Mouse (Mus musculus) brain, embryonic 14.5 days (tissue): ENCODE data around the gene Ascc1. TPM values are rescaled to one million over a fixed set of nuclear protein-coding genes. Genes with fewer than 3 reads are reported as not detected.
"Not testable (repeated sequence)": the region's sequence is repeated elsewhere in the genome, so short reads cannot be mapped to it uniquely, and the experiment has no call there.

Experiments
- DNase-seq: peaks from one replicate; pipeline ENCODE4 v3.0.0-alpha.2; 2011; ENCODE audit warnings: low read depth
- CTCF ChIP-seq: fragments of 200-500 bp; IDR thresholded peaks from 2 replicates; pipeline ENCODE4 v1.5.1; 2012; ENCODE audit warnings: inconsistent platforms, mild to moderate bottlenecking, moderate library complexity, borderline replicate concordance; ENCODE audit not compliant: insufficient read depth, insufficient read length; ENCODE audit errors: extremely low read depth
- POLR2A ChIP-seq: fragments of 200-500 bp; IDR thresholded peaks from 2 replicates; pipeline ENCODE4 v1.6.1; 2012; ENCODE audit warnings: mild to moderate bottlenecking, inconsistent platforms, borderline replicate concordance; ENCODE audit not compliant: poor library complexity, insufficient read depth, insufficient read length, severe bottlenecking; ENCODE audit errors: extremely low read depth
- polyA plus RNA-seq: library from polyadenylated mRNA; depleted of rRNA; stranded (reverse); fragments of >200 nt; gene quantifications from 2 replicates; pipeline ENCODE4 v1.2.3, GENCODE M21; 2012

The Ascc1 gene
- polyA plus RNA-seq, 1 experiment, result 36.3 TPM

DNA sequence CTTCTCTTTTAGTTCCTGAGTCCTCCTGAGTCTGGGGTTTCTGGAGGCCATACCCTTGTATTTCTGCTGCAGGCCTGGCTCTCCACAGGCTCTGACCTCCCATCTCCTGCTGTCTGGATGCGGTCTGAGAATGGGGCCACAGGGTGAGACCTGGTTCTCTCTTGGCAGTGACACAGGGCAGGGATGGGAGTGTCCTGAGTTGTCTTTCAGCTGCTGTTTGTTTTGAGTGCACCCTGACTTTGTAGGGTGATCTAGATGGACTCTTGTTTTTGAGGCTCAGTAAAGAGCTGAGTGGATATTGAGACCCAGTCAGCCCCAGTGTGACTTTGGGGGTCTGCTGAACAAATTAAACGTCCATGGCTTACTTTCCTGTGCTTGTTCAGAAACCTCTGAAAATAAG lies 24.2 kb upstream of the Ascc1 start:
- no peak for DNase-seq
- TF ChIP-seq POLR2A, result no peak
- TF ChIP-seq CTCF, result no peak

DNA sequence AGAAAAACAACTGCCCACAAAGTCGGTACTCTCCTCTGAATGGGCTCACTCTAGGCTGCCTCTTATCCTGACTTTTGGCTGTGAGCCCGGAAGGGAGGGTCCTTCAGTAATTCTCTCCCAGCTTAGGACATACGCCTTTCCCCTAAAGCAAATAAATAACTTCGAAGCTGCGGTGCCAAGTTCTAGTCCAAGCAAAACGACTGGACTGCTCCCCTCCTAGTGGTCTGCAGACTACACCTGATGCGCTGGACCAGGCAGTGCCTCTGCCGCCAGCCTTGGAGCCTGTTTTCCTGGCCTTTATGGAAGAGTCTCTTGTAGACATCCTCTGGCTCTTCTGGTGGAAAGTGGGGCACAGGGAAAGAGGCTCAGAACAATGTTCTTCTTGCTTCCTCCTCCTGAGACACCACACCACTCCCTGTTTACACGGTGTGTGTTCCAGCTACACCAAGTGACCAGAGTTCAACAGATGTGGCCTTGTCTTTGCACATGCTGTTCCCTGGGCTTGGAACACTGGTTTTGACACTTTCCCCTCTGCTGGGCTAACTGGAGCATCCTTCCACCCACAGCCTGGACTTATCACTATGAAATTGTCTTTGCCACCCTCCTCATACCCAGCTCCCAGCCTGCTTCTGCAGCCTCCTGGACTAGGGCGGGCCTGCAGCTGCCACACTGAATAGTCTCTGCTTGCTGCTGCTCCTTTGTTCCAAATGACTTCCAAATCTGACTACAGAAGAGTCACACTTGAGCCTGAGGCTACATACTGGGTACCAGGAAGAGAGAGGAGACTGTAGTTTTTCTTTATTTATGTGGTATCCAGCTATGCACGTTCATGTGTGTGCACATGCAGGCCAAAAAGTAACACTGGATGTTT lies 23.5 kb upstream of the Ascc1 start:
- peak; percentile 90 for DNase-seq
- no peak for TF ChIP-seq POLR2A

DNA sequence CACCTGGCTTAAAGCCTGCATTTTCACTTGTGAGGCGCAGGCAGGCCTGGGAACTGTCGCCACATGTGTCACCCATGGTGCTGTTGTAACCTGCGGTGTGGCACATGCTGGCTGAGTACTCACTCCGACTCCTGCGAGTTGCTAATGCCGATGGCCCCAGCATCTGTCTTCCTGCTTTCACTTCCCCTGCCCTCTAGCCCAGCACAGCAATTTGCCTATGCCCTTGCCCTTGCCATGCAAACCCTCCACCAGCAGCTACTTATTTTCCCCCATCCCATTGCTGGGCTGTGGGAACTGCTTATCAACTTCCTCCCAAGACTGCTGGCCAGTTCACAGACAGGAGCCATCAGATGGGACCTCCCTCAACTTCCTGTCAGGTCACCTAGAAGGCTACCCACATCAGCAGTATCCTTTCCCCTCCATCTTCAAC lies 21.8 kb upstream of the Ascc1 start:
- TF ChIP-seq CTCF (no peak), POLR2A (no peak)
- DNase-seq, result no peak

DNA sequence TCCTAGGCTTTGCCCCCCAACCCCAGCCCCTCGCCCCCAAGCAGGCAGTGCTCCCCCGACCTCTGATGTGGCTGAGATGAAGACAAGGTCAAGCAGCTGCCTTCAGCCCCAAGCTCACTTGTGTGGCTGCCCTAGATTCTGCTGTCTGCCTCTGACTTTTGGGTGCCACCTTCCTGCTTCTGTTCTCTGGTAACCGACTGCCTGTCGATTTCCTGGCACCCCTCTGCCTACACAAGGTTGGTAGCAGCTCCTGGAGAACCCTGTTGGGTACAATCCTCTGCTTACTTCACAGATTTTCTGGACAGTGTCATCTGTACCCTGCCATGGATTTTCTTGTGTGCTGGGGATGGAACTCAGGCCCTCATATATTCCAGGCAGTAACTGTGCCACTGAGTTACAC lies 21.3 kb upstream of the Ascc1 start:
- TF ChIP-seq CTCF, result no peak
- no peak for TF ChIP-seq POLR2A
- no peak for DNase-seq

DNA sequence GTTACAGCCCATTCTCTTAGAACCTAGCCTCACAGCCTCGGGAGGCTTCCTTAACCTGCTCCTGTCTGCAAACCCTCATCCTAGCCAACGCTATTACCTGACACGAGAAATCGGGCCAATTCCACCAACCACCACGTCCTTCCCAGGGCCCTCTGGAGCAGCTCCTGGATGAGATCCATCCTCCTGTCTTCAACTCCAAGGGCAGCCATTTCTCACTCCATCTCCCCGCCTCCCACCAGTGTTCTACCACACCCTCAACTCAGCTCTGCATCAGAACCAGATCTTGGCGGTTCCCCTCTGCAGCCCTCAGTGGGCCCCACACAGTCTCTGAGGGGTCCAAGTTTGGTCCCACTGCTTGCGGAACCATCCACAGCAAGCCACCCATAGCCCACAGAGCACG lies 20.8 kb upstream of the Ascc1 start:
- DNase-seq, result no peak
- no peak for TF ChIP-seq CTCF
- no peak for TF ChIP-seq POLR2A

DNA sequence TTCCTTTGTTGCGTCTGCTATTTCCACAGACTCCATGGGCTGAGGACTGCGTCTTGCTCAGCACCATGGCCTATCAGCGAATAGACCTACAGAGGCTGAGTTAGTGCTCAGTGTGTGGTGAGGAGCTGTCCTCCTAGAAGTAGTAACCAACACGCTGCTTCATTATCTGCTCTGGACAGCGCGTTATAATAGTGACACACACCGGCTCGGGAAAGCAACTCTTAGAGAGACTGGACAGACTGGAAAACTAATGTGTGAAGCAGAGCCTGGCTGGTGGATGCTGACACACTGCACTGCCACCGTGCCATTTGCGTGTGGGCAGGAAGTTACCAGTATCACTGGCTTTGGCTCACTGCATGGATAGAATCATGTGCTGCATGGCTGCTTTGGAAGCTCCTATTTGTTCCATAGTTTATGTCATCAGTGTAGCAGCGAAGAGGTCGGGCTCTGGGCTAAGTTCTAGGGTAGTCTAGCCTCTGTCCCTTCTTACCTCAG lies 20.2 kb upstream of the Ascc1 start:
- no peak for TF ChIP-seq POLR2A
- TF ChIP-seq CTCF, result no peak
- no peak for DNase-seq

DNA sequence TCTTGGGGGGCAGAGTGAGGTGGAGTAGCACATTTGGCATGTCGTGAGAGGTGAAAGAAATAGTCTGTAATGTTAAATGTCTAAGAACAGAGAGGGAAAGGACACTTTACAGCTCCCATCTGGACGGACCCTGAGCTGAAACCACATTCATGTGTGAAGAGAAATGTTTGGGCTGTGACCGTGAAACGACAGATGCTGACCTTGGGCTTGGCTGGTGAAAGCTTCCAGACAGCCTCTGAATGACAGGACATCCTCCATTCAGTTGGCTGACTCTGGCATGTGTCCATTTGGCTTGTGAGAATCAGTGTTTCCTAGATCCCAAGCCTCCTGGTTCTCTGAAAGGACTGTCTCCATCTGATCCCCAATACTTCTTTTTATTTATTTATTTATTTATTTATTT lies 14.6 kb upstream of the Ascc1 start:
- TF ChIP-seq POLR2A (no peak), CTCF (no peak)

DNA sequence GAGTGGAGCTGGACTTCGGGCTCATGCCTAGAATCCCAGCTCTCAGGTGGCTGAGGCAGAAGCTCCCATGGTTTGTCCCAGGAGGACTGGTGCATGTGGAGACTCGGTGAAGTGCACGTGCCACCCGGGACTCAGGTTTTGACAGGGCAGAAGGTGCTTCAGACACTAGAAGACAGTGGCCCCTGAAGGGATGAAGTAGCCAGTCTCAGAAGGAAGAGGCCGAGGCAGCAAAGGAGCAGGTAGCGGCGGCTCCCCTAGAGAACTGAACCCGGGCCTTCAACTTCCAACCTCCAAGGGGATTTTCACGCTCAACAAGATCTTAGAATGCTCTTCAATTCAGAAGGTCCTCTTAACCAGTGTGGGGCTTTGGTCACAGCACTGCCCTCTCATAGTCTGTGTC lies 12.2 kb upstream of the Ascc1 start:
- no peak for DNase-seq
- TF ChIP-seq CTCF (no peak), POLR2A (no peak)

More for the DNA sequence above, 14.6 kb upstream of the Ascc1 start:
- no peak for DNase-seq

DNA sequence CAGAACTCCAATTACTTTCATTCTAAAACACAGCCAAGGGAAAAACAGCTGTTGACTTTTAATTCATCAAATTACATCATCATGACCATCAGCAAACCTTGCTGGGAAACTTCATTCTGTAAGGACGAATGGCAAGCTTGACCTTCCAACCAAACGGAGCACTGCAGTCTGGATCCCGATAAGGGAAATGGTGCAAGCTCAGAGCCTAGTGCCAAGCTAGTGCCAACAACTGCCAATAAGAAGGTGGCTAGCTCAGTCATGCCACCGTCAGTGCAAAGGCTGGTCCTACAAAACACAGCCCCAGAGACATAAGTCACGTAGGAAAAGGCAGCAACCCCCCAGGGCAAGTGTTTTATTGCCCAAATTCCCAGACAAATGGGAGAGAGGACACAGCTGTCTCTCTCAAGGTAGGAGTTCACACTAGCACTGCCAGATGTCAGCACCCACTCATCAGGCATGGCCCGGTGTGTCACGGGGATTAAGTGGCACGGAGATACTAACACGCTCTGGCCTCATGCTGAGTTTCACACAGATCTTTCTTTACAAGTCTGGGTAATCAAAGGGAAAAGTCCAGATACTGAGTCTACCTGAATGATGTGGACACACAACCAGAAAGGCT lies 11.2 kb upstream of the Ascc1 start:
- DNase-seq, result no peak
- TF ChIP-seq CTCF (no peak), POLR2A (no peak)

DNA sequence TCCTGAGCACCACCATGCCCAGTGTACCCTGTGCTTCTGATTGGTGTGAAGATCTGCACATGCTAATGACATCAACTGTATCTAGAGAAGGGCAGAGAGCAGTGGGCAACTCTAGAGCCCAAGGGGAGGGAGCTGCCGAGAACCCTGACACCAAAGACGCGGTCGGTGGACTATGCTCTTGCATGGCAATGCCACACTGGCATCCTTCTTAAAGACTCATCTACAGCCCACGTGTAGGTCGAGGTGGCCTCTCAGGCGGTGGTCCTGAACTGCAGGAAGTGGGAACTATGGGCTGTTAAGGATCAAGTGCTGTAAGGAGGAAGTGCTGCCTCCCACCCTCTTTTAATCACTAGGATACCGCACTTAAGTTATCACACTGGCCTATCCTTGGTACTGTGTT lies 10.6 kb upstream of the Ascc1 start:
- no peak for DNase-seq

DNA sequence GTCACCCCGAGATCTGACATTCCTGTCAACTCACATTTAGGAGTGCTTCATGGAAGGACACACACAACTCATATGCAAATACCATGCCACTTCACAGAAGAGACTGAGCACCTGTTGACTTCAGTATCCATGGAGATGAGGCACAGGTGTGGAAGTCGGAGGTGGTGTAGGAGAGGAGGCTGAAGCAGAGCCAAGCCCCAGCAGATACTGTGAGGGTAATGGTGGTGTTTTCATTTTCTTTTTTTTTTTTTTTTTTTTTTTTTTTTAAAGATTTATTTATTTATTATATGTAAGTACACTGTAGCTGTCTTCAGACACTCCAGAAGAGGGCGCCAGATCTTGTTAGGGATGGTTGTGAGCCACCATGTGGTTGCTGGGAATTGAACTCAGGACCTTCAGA lies 8.8 kb upstream of the Ascc1 start:
- not testable (repeated sequence) for DNase-seq

More for the DNA sequence above, 10.6 kb upstream of the Ascc1 start:
- no peak for TF ChIP-seq POLR2A
- TF ChIP-seq CTCF, result no peak

DNA sequence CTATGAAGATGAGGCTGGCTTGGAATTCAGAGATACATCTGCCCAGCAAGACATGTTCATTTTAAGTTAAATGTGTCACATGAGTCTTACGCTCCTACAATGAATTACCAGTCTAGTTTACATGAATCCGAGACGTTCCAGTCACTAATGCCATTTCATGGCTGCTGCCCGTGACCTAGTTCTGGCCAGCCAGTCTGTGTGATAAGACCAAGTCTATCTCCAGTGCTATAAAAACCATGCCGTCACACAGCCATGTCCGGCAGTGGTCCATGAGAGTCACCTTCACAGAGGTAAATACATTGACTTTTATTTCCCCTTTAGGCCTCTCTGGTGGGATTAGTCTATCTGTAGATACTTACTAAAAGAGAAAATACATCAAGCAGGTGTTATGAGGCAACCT lies 6.7 kb upstream of the Ascc1 start:
- TF ChIP-seq POLR2A (no peak), CTCF (no peak)
- no peak for DNase-seq
